Mouse (Mus musculus) limb, embryonic 14.5 days (tissue): ENCODE results near the gene Faf1. TPM values are rescaled to one million over a fixed set of nuclear protein-coding genes. Genes with fewer than 3 reads are reported as not detected.
A peak's percentile ranks its signal among the peaks of the same experiment; 100 is the strongest.
"Not testable (repeated sequence)": the region's sequence is repeated elsewhere in the genome, so short reads cannot be mapped to it uniquely, and the experiment has no call there.

Experiments
- ATAC-seq: fragments of 200-750 bp; cut with Nextera tagmentation; 2 replicates; pipeline ENCODE4 v1.8.0; 2017; ENCODE audit warnings: low read depth, moderate number of reproducible peaks, moderate TSS enrichment; ENCODE audit not compliant: low FRiP score
- DNase-seq: peaks from one replicate; pipeline ENCODE4 v3.0.0-alpha.2; 2015; ENCODE audit warnings: low spot score
- H3K27ac ChIP-seq: fragments of 300-500 bp; sonication (generic); replicated peaks from 2 replicates; pipeline ENCODE4 v1.5.1; 2014; ENCODE audit warnings: low read depth, mild to moderate bottlenecking, low read length, moderate library complexity, mixed read lengths
- H3K27me3 ChIP-seq: fragments of 300-500 bp; sonication (generic); 2 replicates; pipeline ENCODE4 v1.6.1; 2014; ENCODE audit warnings: low read length, mixed read lengths; ENCODE audit not compliant: control insufficient read depth, insufficient read depth
- H3K36me3 ChIP-seq: fragments of 300-500 bp; sonication (generic); 2 replicates; pipeline ENCODE4 v1.6.1; 2014; ENCODE audit warnings: mild to moderate bottlenecking, low read length, moderate library complexity, mixed read lengths; ENCODE audit not compliant: control insufficient read depth, insufficient read depth
- H3K4me1 ChIP-seq: fragments of 300-500 bp; sonication (generic); 2 replicates; pipeline ENCODE4 v1.6.1; 2014; ENCODE audit warnings: antibody characterized with exemption, low read length, mixed read lengths; ENCODE audit not compliant: control insufficient read depth, insufficient read depth
- H3K4me2 ChIP-seq: fragments of 300-500 bp; sonication (generic); replicated peaks from 2 replicates; pipeline ENCODE4 v1.6.1; 2014; ENCODE audit warnings: low read depth, mild to moderate bottlenecking, low read length, moderate library complexity; ENCODE audit not compliant: severe bottlenecking
- H3K4me3 ChIP-seq: fragments of 300-500 bp; sonication (generic); replicated peaks from 2 replicates; pipeline ENCODE4 v1.5.1; 2014; ENCODE audit warnings: low read length
- H3K9ac ChIP-seq: fragments of 300-500 bp; sonication (generic); 2 replicates; pipeline ENCODE4 v1.6.1; 2014; ENCODE audit warnings: mild to moderate bottlenecking, low read depth, low read length, moderate library complexity; ENCODE audit not compliant: severe bottlenecking
- H3K9me3 ChIP-seq: fragments of 300-500 bp; sonication (generic); 2 replicates; pipeline ENCODE4 v1.6.1; 2016; ENCODE audit warnings: low read length; ENCODE audit not compliant: control insufficient read depth
- POLR2A ChIP-seq: fragments of 200-500 bp; IDR thresholded peaks from 2 replicates; pipeline ENCODE4 v1.8.0; 2012; ENCODE audit warnings: inconsistent platforms, mild to moderate bottlenecking, moderate library complexity, borderline replicate concordance; ENCODE audit not compliant: insufficient read depth, insufficient read length; ENCODE audit errors: extremely low read depth
- WGBS: fragments of 180-500 bp; shearing (Covaris S2); extraction: QIAGEN DNeasy Blood & Tissue Kit; methylation state at CpG from one replicate; pipeline ENCODE4 v1.1.7; 2014; 5-methylcytosine and 5-hydroxymethylcytosine counted together
- polyA plus RNA-seq, 2 experiments: library from polyadenylated mRNA; depleted of rRNA in 1 of 2; stranded (reverse) in 1 of 2; unstranded in 1 of 2; fragments of >200 nt; fragmentation: Nextera tagmentation in 1 of 2; extraction: Ambion mirVana in 1 of 2; gene quantifications; 2 replicates each; pipeline versions ENCODE4 v1.2.1 to v1.2.3; 2012 to 2014

The Faf1 gene
- polyA plus RNA-seq, 2 experiments = 16.8 to 32.2 TPM

DNA sequence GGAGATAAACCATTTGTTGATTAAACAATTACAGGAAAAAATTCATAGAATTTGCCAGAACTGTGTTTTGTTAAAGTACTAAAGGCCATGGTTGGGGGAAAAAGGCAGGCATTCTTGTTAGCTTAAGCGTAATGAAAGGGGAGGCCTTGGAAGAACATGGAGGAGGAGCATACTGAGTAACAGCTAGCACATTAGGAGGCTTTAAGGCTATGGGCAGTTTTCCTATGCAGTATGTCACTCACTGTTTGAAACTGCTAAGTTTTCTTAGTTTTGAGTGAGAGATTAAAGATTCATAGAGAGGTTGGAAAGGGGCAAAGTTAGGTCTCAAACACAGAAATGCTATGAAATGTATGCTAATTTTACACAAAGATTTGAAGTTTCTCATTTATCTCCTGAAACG lies 2.3 kb upstream of the Faf1 start:
- WGBS = 89% methylated on average over 2 of the region's 2 CpGs
- Histone ChIP-seq H3K9ac (no peak overlapping the region), H3K9me3 (no peaks in the 10 kb centered on the region), H3K27ac (no peak overlapping the region), H3K4me3 (no peak overlapping the region), H3K36me3 (no peaks in the 10 kb centered on the region), H3K4me2 (no peak overlapping the region), H3K4me1 (peaks cover 6% of the 10 kb centered on the region), H3K27me3 (no peaks in the 10 kb centered on the region)
- TF ChIP-seq POLR2A = no peak
- DNase-seq = no peak
- no peak for ATAC-seq

DNA sequence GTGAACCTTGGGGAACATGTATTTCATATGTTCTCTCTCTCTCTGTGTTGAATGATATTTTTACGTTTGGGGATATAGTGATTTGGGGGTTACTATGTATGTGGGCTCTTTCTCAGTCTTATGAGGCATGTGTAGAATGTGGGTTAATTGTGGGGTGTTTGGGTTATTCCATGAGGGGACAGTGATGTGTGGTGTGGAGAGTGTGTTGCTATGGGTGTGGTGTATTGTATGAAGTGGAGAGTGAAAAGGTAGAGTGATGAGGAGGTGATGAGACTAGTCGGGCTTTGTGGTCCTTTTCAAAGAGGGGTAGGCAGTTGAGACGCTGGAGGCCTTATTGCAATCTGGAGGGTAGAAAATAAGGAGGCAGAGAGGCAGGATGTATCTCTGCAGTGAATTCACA lies 833 bp downstream of the Faf1 start:
- Histone ChIP-seq H3K4me2 (peak overlapping the region; percentile 63), H3K9ac (peak overlapping the region; percentile 80), H3K36me3 (no peaks in the 10 kb centered on the region), H3K27ac (peak overlapping the region; percentile 89), H3K27me3 (no peaks in the 10 kb centered on the region), H3K9me3 (no peaks in the 10 kb centered on the region), H3K4me1 (peaks cover 6% of the 10 kb centered on the region), H3K4me3 (peak overlapping the region; percentile 84)
- 1% methylated on average over 3 of the region's 3 CpGs for WGBS
- no peak for TF ChIP-seq POLR2A
- no peak for DNase-seq
- ATAC-seq = no peak

- Histone ChIP-seq H3K9me3 (no peaks in the 10 kb centered on the region), H3K4me2 (no peak overlapping the region), H3K4me3 (no peak overlapping the region), H3K4me1 (no peaks in the 10 kb centered on the region), H3K27ac (no peak overlapping the region), H3K9ac (no peak overlapping the region), H3K27me3 (no peaks in the 10 kb centered on the region), H3K36me3 (peaks cover 7% of the 10 kb centered on the region)
- DNase-seq = no peak
- no peak for TF ChIP-seq POLR2A
- WGBS = 76% methylated on average over 2 of the region's 2 CpGs
- no peak for ATAC-seq
Measured at GRCm38 (mm10) chr4:109683561-109683960, 7.2 kb downstream of the Faf1 start.

DNA sequence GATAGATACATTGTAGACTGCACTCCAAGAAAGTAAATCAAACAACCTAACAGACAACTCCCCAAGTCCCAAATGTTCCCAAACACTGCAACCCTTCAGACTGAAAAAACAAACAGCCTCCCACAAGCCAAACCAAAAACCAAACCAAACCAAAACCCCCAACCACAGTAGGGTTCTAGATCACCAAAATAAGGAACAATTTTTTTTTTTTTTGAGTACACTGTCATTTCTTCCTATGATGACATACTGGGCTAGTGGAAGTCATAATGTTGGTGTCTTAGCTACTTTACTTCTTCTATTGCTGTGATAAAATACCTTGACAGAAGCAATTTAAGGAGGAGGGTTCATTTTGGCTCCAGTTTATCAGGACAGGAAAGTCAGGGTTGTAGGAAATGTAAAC lies 16.3 kb downstream of the Faf1 start:
- H3K27ac ChIP-seq = no peak overlapping the region
- H3K36me3 ChIP-seq = no peaks in the 10 kb centered on the region
- H3K4me2 ChIP-seq = no peak overlapping the region
- no peaks in the 10 kb centered on the region for H3K4me1 ChIP-seq
- ATAC-seq (no peak), DNase-seq (no peak)
- H3K4me3 ChIP-seq = no peak overlapping the region
- peaks cover 11% of the 10 kb centered on the region for H3K9me3 ChIP-seq
- H3K9ac ChIP-seq = no peak overlapping the region
- TF ChIP-seq POLR2A = no peak
- H3K27me3 ChIP-seq = no peaks in the 10 kb centered on the region

GRCm38 (mm10) chr4:109700727-109701126 lies 24.3 kb downstream of the Faf1 start:
- ATAC-seq = not testable (repeated sequence)

DNA sequence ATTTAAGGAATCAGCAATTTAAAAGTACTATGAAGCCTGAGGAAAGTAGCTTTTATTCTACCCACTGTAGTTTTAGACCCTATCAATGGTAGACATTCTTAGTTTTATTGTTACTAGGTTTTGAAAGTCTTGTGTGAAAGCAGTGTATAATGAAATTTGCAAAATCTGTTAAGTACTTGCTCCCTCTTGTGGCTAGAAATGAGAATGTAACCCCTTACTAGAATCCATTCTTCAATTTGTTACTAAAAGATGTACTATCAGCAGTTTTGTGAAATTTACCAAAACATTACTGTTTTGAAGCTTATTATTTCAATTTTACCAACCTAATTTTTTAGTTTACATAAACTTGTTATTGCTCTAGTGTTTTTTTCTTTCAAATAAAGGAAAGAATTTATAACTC lies 27.2 kb downstream of the Faf1 start:
- no peaks in the 10 kb centered on the region for H3K36me3 ChIP-seq
- no peak overlapping the region for H3K27ac ChIP-seq
- DNase-seq = peak; percentile 84
- ATAC-seq = no peak
- H3K27me3 ChIP-seq = no peaks in the 10 kb centered on the region
- no peak overlapping the region for H3K4me3 ChIP-seq
- no peaks in the 10 kb centered on the region for H3K4me1 ChIP-seq
- no peak overlapping the region for H3K4me2 ChIP-seq
- no peak for TF ChIP-seq POLR2A
- no peaks in the 10 kb centered on the region for H3K9me3 ChIP-seq
- no peak overlapping the region for H3K9ac ChIP-seq

More at GRCm38 (mm10) chr4:109700727-109701126, 24.3 kb downstream of the Faf1 start:
- H3K4me1 ChIP-seq, H3K4me2 ChIP-seq, H3K36me3 ChIP-seq, DNase-seq, H3K27ac ChIP-seq, H3K4me3 ChIP-seq, H3K27me3 ChIP-seq, H3K9ac ChIP-seq, H3K9me3 ChIP-seq: not testable (repeated sequence)
- 94% methylated on average over 3 of the region's 3 CpGs for WGBS
